Comparison of ENCODE assay signal across 1 mouse cellular context in genomic region chr5:124440094-124440701, GRCm38 (mm10).
A peak's percentile ranks its signal among the peaks of the same experiment; 100 is the strongest.
TF ChIP-seq lines count a peak whose summit lies in the region.

No protein-coding gene starts in this region.

TF ChIP-seq in CH12.LX, 34 proteins besides CTCF, POLR2A, EP300 and RAD21:
- no peak for TF ChIP-seq ETS1 (conservative IDR thresholded peaks at IDR 0.05; ENCODE audit: low read depth, low read length)
- TF ChIP-seq PAX5 (IDR thresholded peaks at IDR 0.05; ENCODE audit: low read length): no peak
- TF ChIP-seq UBTF (IDR thresholded peaks at IDR 0.05; ENCODE audit: low read depth, low read length): no peak; the same call in 1 of the 2 replicates
- TF ChIP-seq MAFK (IDR thresholded peaks at IDR 0.05; ENCODE audit: insufficient replicate concordance, low read length): no peak
- TF ChIP-seq GABPA (IDR thresholded peaks at IDR 0.05; ENCODE audit: insufficient replicate concordance, low read depth, low read length): no peak
- no peak for TF ChIP-seq ZMIZ1 (IDR thresholded peaks at IDR 0.05; ENCODE audit: low read depth, low read length)
- TF ChIP-seq ELF1 (IDR thresholded peaks at IDR 0.05; ENCODE audit: low read depth, low read length): no peak
- no peak; the same call in 1 of the 2 replicates for TF ChIP-seq ZNF384 (IDR thresholded peaks at IDR 0.05; ENCODE audit: low read depth, low read length)
- TF ChIP-seq SIN3A (IDR thresholded peaks at IDR 0.05; ENCODE audit: low read length): peak; percentile 26; the same call in 1 of the 2 replicates
- TF ChIP-seq USF2 (conservative IDR thresholded peaks at IDR 0.05; ENCODE audit: low read depth, low read length): no peak
- TF ChIP-seq ZC3H11A (IDR thresholded peaks at IDR 0.05; ENCODE audit: low read depth, low read length): no peak
- no peak for TF ChIP-seq JUND (conservative IDR thresholded peaks at IDR 0.05; ENCODE audit: low read depth, low read length)
- TF ChIP-seq ZKSCAN1 (IDR thresholded peaks at IDR 0.05; ENCODE audit: borderline replicate concordance, low read depth, low read length): no peak
- TF ChIP-seq MAX (IDR thresholded peaks at IDR 0.05; ENCODE audit: low read length): 0 out of 2 replicates have a peak, but pooled peaks have one; percentile 36
- no peak for TF ChIP-seq MAZ (IDR thresholded peaks at IDR 0.05; ENCODE audit: low read depth, low read length)
- TF ChIP-seq E2F4 (IDR thresholded peaks at IDR 0.05; ENCODE audit: insufficient replicate concordance, low read depth, low read length): no peak
- TF ChIP-seq RCOR1 (conservative IDR thresholded peaks at IDR 0.05; ENCODE audit: low read depth, low read length): no peak
- peak; percentile 46 for TF ChIP-seq NRF1 (IDR thresholded peaks at IDR 0.05; ENCODE audit: low read depth, low read length)
- TF ChIP-seq CHD2 (IDR thresholded peaks at IDR 0.05; ENCODE audit: low read length): no peak
- TF ChIP-seq POLR2AphosphoS2 (IDR thresholded peaks at IDR 0.05; ENCODE audit: low read depth, low read length): no peak
- 0 out of 2 replicates have a peak, but pooled peaks have one; percentile 24 for TF ChIP-seq MYC (IDR thresholded peaks at IDR 0.05; ENCODE audit: low read depth, low read length)
- TF ChIP-seq BHLHE40 (IDR thresholded peaks at IDR 0.05; ENCODE audit: low read depth, low read length): no peak
- TF ChIP-seq TBP (conservative IDR thresholded peaks at IDR 0.05; ENCODE audit: low read depth, low read length): no peak
- TF ChIP-seq HCFC1 (IDR thresholded peaks at IDR 0.05; ENCODE audit: low read depth, low read length): no peak
- no peak for TF ChIP-seq CHD1 (IDR thresholded peaks at IDR 0.05; ENCODE audit: low read depth, low read length)
- TF ChIP-seq IRF4 (IDR thresholded peaks at IDR 0.05; ENCODE audit: low read depth, low read length): no peak
- TF ChIP-seq TCF12 (IDR thresholded peaks at IDR 0.05; ENCODE audit: low read depth, low read length): no peak
- no peak; the same call in none of the 2 replicates for TF ChIP-seq MXI1 (IDR thresholded peaks at IDR 0.05; ENCODE audit: low read depth, low read length)
- no peak for TF ChIP-seq MEF2A (IDR thresholded peaks at IDR 0.05; ENCODE audit: borderline replicate concordance, low read depth, low read length)
- TF ChIP-seq KAT2A (IDR thresholded peaks at IDR 0.05; ENCODE audit: insufficient replicate concordance, low read length): no peak
- TF ChIP-seq SMC3 (IDR thresholded peaks at IDR 0.05; ENCODE audit: low read depth, low read length): no peak; the same call in 1 of the 2 replicates
